Mouse (Mus musculus): ENCODE measurements around the gene Zfp750.

DNA sequence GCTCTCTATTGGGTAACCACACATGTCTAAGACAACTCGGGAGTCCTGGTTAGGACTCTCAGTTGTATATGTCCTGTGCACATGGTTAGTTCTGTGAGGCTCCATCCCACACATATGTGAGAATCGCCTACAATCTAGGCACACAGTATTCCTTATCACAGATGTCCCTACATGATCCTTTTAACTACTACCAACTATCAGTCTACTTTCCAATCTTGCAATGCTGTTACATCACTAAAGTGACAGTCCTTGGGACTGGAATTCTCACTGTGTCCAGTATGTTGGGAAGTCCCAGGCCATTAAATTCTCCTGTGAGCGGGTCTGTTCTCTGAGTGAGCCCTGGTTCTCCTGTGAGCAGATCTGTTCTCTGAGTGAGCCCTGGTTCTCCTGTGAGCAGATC lies 34.3 kb upstream of the Zfp750 start:
- TF ChIP-seq CTCF (IDR thresholded peaks at IDR 0.05; ENCODE audit: extremely low read depth, insufficient read depth, low read length) (no peak), POLR2A (IDR thresholded peaks at IDR 0.05; ENCODE audit: extremely low read depth, insufficient read depth, low read length) (no peak)
